Mouse (Mus musculus) B cell, adult (primary cell): ENCODE measurements around the gene Yrdc. TPM values are rescaled to one million over a fixed set of nuclear protein-coding genes. Genes with fewer than 3 reads are reported as not detected.

Source experiments
- total RNA-seq: library from RNA; stranded (reverse); gene quantifications from 4 replicates; pipeline ENCODE4 v1.2.4, GENCODE M21; 2023; ENCODE audit not compliant: inconsistent age

Yrdc gene
- 113 to 137 TPM (median 121 TPM) in 4 replicates for total RNA-seq

DNA sequence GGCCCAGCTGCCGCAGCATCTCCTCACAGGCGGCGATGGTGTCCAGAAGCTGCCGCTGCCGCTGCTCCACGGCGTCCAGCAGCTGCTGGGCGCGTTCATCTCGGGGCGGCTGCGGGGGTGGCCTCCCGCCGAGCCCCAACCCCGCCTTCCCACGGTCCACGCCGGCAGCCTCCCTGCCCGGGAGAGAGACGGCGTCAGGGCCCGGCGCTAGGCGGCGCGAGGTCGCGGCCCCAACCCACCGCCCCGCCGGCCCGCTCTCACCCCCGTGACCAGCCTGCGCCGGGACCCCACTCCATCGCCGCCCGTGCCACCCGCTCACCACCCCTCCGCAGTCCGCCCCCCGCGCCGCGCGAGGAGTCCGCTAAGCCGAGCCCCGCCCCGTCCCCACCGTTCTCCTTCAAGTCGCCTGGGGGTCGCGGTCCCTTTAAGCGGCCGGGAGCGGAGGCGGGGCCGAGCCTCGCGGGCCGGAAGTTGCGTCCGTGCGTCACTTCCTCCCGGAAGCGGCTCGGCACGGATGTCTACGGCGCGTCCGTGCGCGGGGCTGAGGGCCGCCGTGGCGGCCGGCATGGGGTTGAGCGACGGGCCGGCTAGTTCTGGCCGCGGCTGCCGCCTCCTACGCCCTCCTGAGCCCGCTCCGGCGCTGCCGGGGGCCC is at the start of gene Yrdc:
TSS of gene Yrdc (plus strand) at position 419 of the 653 bp plus-strand sequence.

DNA sequence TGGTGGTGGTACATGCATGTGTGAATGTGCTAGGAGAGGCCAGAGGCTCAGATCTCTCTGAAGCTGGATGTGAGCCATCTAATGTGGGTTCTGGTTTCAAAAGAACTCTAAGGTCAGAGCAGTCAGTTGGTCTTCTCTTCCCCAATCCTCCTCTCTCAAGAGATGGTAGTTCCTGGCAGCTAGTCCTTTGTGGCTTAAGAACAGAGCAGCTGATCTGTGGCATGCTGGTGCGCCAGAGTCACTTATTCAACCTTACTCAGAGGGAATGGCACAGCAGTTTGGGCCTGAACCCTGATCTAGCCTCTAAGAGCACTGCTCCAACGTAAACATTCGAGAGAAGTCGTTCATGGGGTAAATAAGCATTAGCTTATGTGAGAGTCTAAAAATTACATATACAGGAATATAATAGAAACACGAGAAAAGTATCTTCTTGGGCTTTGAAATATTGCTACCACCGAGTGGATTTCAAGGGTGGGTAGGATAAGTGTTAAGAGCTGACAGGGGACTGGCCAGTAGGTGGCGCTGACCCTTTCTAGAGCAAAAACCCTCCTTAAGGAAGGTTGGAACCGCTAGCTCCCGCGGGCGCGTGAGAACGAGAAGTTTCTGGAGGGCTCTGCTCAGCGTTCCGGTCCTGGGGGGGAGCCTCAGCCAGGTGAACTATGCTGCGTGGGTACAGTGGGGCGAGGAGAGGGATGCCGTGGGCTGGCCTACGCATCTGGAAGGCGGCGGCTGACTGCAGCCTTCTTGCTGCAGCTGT is 48.7 kb upstream of the Yrdc start, which contains the start of gene Mtf1:
TSS of gene Mtf1 (plus strand) at position 553 of the 757 bp plus-strand sequence.

DNA sequence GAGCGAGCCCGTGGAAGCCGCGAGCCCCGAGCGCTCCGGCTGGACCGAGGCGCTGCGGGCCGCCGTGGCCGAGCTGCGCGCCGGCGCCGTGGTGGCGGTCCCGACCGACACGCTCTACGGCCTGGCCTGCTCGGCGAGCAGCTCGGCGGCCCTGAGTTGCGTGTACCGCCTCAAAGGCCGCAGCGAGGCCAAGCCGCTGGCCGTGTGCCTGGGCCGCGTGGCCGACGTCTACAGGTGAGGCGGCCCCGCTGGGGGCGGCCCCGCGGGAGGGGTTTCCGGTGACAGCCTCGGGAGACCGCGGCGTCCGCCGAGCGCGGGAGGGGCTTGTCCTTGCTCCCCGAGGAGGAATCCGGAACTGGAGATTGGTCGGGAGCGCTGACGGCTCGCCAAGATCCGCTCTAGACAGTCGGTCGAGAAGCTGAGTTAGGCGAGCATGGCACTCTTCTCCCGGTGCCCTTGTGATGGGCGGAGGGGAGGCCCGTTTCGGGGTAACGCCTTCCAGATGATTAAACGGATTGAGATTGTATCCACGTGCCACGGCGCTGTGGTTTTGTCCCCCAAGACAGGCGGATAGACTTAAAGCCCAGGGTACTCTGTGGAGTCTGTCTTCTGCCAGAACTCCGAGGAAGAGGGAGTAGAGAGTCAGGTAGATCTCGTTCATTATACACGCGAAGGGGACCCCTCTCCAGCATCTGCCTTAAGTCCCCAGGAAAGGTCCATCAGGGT is 617 bp downstream of the Yrdc start, which contains the start of gene 1110065P20Rik:
TSS of gene 1110065P20Rik (minus strand) at position 264 of the 726 bp plus-strand sequence.

DNA sequence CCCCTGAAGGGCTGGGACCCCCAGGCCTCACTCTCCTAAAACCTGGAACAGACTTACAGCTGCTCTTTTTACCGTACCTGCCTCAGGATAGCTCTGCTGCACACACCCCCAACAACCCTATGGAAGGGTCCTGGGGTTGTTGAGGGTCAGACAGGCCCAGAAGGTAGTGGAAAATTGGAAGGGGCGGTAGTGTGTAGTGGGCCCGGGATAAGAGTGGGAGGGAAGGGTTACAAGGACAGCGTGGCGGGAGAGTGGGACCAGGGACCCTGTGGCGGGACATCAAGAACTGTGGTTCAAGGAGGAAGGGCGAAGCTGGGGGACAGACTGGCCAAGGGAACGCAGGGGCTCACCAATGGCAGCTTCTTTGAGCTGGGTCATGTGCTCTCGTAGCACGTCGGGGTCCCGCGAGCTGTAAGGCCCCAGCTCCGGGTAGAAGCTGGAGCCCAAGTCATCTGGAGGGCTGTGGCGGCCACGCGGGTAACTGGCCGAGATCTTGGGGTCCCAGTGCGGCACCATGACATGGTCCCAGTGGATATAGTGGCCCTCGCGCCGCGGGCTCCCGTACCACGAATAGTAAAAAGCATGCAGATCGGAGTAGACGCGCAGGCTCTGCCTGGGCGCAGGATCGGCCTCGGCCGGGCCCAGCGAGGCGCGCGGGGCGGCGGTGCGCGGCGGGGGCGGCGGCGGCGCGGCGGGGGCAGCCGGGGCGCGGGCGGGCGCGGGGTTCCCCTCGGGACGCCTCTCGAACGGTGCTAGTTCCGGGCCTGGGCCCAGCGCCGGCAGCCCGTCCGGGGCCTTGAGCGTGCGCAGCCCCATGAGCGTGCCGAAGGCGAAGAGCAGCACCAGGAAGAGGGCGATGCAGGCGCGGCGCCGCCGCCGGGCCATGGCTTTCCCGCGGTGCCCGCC is 11.1 kb downstream of the Yrdc start, which contains the start of gene Maneal:
TSS of gene Maneal (minus strand) at position 889 of the 906 bp plus-strand sequence.

DNA sequence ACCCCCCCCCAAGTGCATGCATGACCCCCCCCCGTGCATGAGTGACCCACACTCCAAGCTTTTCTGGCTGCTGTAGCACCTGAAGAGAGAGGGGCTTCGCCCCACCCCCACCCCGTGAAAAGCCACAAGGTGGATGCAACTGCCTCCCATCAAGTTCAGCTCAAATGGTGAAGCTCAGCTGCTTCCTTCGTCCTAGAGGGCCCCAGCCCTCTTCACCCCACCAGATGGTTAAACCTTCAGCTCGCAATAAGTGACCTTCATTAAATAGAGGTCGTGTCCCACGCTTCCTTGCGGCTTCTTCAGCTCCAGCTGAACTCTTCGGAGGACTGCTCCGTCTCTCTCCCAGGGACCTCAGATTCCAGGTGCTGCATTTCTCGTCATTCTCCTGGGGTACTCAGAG is 30.1 kb downstream of the Yrdc start, which contains the start of gene Epha10:
TSS of gene Epha10 (plus strand) at position 301 of the 400 bp plus-strand sequence.

Other genes with a start within 250 kb of the Yrdc start
- gene 3100002H09Rik, start 239.9 kb upstream of the Yrdc start, total RNA-seq = not detected in 4 replicates
- gene Pou3f1, start 193.9 kb upstream of the Yrdc start, total RNA-seq = not detected in 4 replicates
- 21.3 to 25.1 TPM (median 22.3 TPM) in 4 replicates for gene Utp11, start 157.1 kb upstream of the Yrdc start, total RNA-seq
- 13.5 to 20.1 TPM (median 17.8 TPM) in 4 replicates for gene Fhl3, start 150.0 kb upstream of the Yrdc start, total RNA-seq
- 54.2 to 61.6 TPM (median 56.9 TPM) in 4 replicates for gene Sf3a3, start 135.9 kb upstream of the Yrdc start, total RNA-seq
- gene Inpp5b, start 108.8 kb upstream of the Yrdc start, total RNA-seq = 36.4 to 45.8 TPM (median 39.5 TPM) in 4 replicates
- gene Mtf1, start 48.6 kb upstream of the Yrdc start, total RNA-seq = 37.9 to 49.0 TPM (median 43.0 TPM) in 4 replicates
- 14.3 to 15.5 TPM (median 14.7 TPM) in 4 replicates for gene 1110065P20Rik, start 517 bp downstream of the Yrdc start, total RNA-seq
- gene Maneal, start 11.5 kb downstream of the Yrdc start, total RNA-seq = 0.30 to 0.77 TPM (median 0.50 TPM) in 4 replicates
- gene Epha10, start 30.2 kb downstream of the Yrdc start, total RNA-seq = not detected in 4 replicates
- gene 9930104L06Rik, start 86.4 kb downstream of the Yrdc start, total RNA-seq = 17.5 to 25.3 TPM (median 22.7 TPM) in 4 replicates
- gene Cdca8, start 88.6 kb downstream of the Yrdc start, total RNA-seq = 3.5 to 4.1 TPM (median 3.6 TPM) in 4 replicates
- gene Rspo1, start 135.8 kb downstream of the Yrdc start, total RNA-seq = 1.4 TPM in 1 of 4 replicates, not detected in the others
- 79.5 to 103 TPM (median 95.9 TPM) in 4 replicates for gene Gnl2, start 165.9 kb downstream of the Yrdc start, total RNA-seq
- not detected in 4 replicates for gene Dnali1, start 215.0 kb downstream of the Yrdc start, total RNA-seq
- gene Snip1, start 216.0 kb downstream of the Yrdc start, total RNA-seq = 30.5 to 35.7 TPM (median 33.9 TPM) in 4 replicates
- gene Meaf6, start 234.5 kb downstream of the Yrdc start, total RNA-seq = 42.2 to 53.4 TPM (median 51.3 TPM) in 4 replicates